Mouse (Mus musculus) liver, postnatal 0 days (tissue): ENCODE measurements around the gene Tox4.
A peak's percentile ranks its signal among the peaks of the same experiment; 100 is the strongest.
"Not testable (repeated sequence)": the region's sequence is repeated elsewhere in the genome, so short reads cannot be mapped to it uniquely, and the experiment has no call there.

ENCODE experiments used
- CTCF ChIP-seq: sonication (generic); IDR thresholded peaks from 2 replicates; pipeline ENCODE4 v1.5.1; 2016; ENCODE audit warnings: antibody characterized with exemption, low read depth
- EP300 ChIP-seq: IDR thresholded peaks from 2 replicates; pipeline ENCODE4 v1.6.1; 2016; ENCODE audit warnings: antibody characterized with exemption, low read depth, mild to moderate bottlenecking

DNA sequence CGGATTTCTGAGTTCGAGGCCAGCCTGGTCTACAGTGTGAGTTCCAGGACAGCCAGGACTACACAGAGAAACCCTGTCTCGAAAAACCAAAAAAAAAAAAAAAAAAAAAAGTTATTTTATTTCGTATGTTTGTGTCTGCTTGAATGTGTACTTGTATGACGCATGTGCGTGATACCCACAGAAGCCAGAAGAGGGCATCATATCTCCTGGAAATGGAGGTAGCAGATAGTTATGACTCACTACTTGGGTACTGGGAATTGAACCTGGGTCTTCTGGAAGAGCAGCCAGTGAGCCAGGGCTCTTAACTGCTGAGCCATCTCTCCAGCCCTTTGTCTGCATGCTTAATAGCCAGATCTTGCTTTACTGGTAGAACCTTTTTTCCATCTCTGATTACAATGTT lies 31.4 kb downstream of the Tox4 start:
- peak; percentile 32 for TF ChIP-seq CTCF
- not testable (repeated sequence) for TF ChIP-seq EP300
